Mouse (Mus musculus) adrenal gland, postnatal 14 days (tissue): ENCODE data around the gene H2-Q2. TPM values are rescaled to one million over a fixed set of nuclear protein-coding genes. Genes with fewer than 3 reads are reported as not detected.
"Not testable (repeated sequence)": the region's sequence is repeated elsewhere in the genome, so short reads cannot be mapped to it uniquely, and the experiment has no call there.

Experiments used
- DNase-seq: peaks from one replicate; pipeline ENCODE4 v3.0.0; 2021; ENCODE audit warnings: mixed read lengths
- long read RNA-seq, 2 experiments: library from polyadenylated mRNA; stranded (forward); transcript quantifications; one replicate each; pipeline ENCODE4 v2.0.0; 2021
- total RNA-seq: library from RNA; stranded (reverse); gene quantifications from 2 replicates; pipeline ENCODE4 v1.2.3, GENCODE M21; 2021

H2-Q2 gene
- total RNA-seq = 0.49 and 1.3 TPM in 2 replicates
- long read RNA-seq, experiment 1, partial matches to known transcripts = 1 of 5 reads
- long read RNA-seq, experiment 1, other reads (novel, unspliced or antisense) = 4 of 5 reads
- long read RNA-seq, experiment 2 = 0 reads

- DNase-seq = peak; percentile 29
Observed at GRCm38 (mm10) chr17:35342071-35342671, at the start of gene H2-Q2. H2-Q2 (plus strand) TSS chr17:35342242.

GRCm38 (mm10) chr17:35295796-35296195, 46.2 kb upstream of the H2-Q2 start:
- DNase-seq = peak; percentile 77

GRCm38 (mm10) chr17:35300261-35300945, 41.6 kb upstream of the H2-Q2 start:
- not testable (repeated sequence) for DNase-seq

- peak; percentile 97 for DNase-seq
Observed at GRCm38 (mm10) chr17:35301645-35302258, 40.3 kb upstream of the H2-Q2 start.

GRCm38 (mm10) chr17:35303271-35303670, 38.8 kb upstream of the H2-Q2 start:
- DNase-seq = no peak

- peak; percentile 79 for DNase-seq
Observed at GRCm38 (mm10) chr17:35303756-35304350, 38.2 kb upstream of the H2-Q2 start.

- no peak for DNase-seq
Observed at GRCm38 (mm10) chr17:35304478-35304877, 37.6 kb upstream of the H2-Q2 start.

GRCm38 (mm10) chr17:35304921-35305320, 37.1 kb upstream of the H2-Q2 start:
- not testable (repeated sequence) for DNase-seq

GRCm38 (mm10) chr17:35318671-35319070, 23.4 kb upstream of the H2-Q2 start:
- DNase-seq = no peak

GRCm38 (mm10) chr17:35320327-35321081, 21.5 kb upstream of the H2-Q2 start, which contains the start of gene H2-Q1:
H2-Q1 (plus strand) TSS chr17:35320405.
- DNase-seq = peak; percentile 7

GRCm38 (mm10) chr17:35325124-35325523, 16.9 kb upstream of the H2-Q2 start:
- not testable (repeated sequence) for DNase-seq

GRCm38 (mm10) chr17:35326000-35326399, 16.0 kb upstream of the H2-Q2 start:
- DNase-seq = not testable (repeated sequence)

- not testable (repeated sequence) for DNase-seq
Observed at GRCm38 (mm10) chr17:35329714-35330113, 12.3 kb upstream of the H2-Q2 start.

- DNase-seq = not testable (repeated sequence)
Observed at GRCm38 (mm10) chr17:35331546-35331945, 10.5 kb upstream of the H2-Q2 start.

GRCm38 (mm10) chr17:35342711-35343476, 852 bp downstream of the H2-Q2 start:
- DNase-seq = peak; percentile 4

GRCm38 (mm10) chr17:35347659-35348058, 5.6 kb downstream of the H2-Q2 start:
- not testable (repeated sequence) for DNase-seq

- DNase-seq = not testable (repeated sequence)
Observed at GRCm38 (mm10) chr17:35353275-35353674, 11.2 kb downstream of the H2-Q2 start.

- DNase-seq = no peak
Observed at GRCm38 (mm10) chr17:35354071-35354470, 12.0 kb downstream of the H2-Q2 start.

- no peak for DNase-seq
Observed at GRCm38 (mm10) chr17:35357086-35357485, 15.0 kb downstream of the H2-Q2 start.

GRCm38 (mm10) chr17:35358763-35359469, 16.9 kb downstream of the H2-Q2 start:
- DNase-seq = no peak
